Mouse (Mus musculus) embryonic facial prominence, embryonic 10.5 days (tissue): ENCODE measurements around the gene Ppp1cc. TPM values are rescaled to one million over a fixed set of nuclear protein-coding genes. Genes with fewer than 3 reads are reported as not detected.
"Not testable (repeated sequence)": the region's sequence is repeated elsewhere in the genome, so short reads cannot be mapped to it uniquely, and the experiment has no call there.

ENCODE experiments used
- DNase-seq: peaks from one replicate; pipeline ENCODE4 v3.0.0-alpha.2; 2017; ENCODE audit warnings: low spot score
- H3K27ac ChIP-seq: fragments of 300-500 bp; sonication (generic); replicated peaks from 2 replicates; pipeline ENCODE4 v1.5.1; 2016; ENCODE audit warnings: mild to moderate bottlenecking
- H3K27me3 ChIP-seq: fragments of 300-500 bp; sonication (generic); replicated peaks from 2 replicates; pipeline ENCODE4 v1.6.1; 2016; ENCODE audit warnings: low read depth, mild to moderate bottlenecking; ENCODE audit not compliant: poor library complexity, severe bottlenecking
- H3K36me3 ChIP-seq: fragments of 300-500 bp; sonication (generic); replicated peaks from 2 replicates; pipeline ENCODE4 v1.6.1; 2016; ENCODE audit warnings: mild to moderate bottlenecking, moderate library complexity
- H3K4me1 ChIP-seq: fragments of 300-500 bp; sonication (generic); 2 replicates; pipeline ENCODE4 v1.6.1; 2016
- H3K4me3 ChIP-seq: fragments of 300-500 bp; sonication (generic); 2 replicates; pipeline ENCODE4 v1.5.1; 2016; ENCODE audit warnings: mild to moderate bottlenecking, moderate library complexity
- H3K9me3 ChIP-seq: fragments of 300-500 bp; sonication (generic); 2 replicates; pipeline ENCODE4 v1.6.1; 2016; ENCODE audit warnings: mild to moderate bottlenecking
- WGBS: fragments of 180-500 bp; shearing (Covaris S2); methylation state at CpG from one replicate; pipeline ENCODE4 v1.1.7; 2016; 5-methylcytosine and 5-hydroxymethylcytosine counted together
- polyA plus RNA-seq: library from polyadenylated mRNA; unstranded; fragments of >200 nt; fragmentation: Nextera tagmentation; extraction: Ambion mirVana; gene quantifications from 2 replicates; pipeline ENCODE4 v1.2.1, GENCODE M21; 2016

Ppp1cc gene
- polyA plus RNA-seq, 1 experiment from 2014 or later = 296 TPM

- peaks cover 16% of the 10 kb centered on the region for H3K36me3 ChIP-seq
- no peak overlapping the region for H3K27ac ChIP-seq
- no peak for DNase-seq
- H3K4me1 ChIP-seq = no peaks in the 10 kb centered on the region
- peaks cover 8% of the 10 kb centered on the region; the same call in 1 of the 2 replicates for H3K9me3 ChIP-seq
- WGBS = 85% methylated on average over 7 of the region's 7 CpGs
- no peaks in the 10 kb centered on the region for H3K27me3 ChIP-seq
- H3K4me3 ChIP-seq = no peak overlapping the region
Observed at GRCm38 (mm10) chr5:122184283-122184806, 26.3 kb downstream of the Ppp1cc start.

DNA sequence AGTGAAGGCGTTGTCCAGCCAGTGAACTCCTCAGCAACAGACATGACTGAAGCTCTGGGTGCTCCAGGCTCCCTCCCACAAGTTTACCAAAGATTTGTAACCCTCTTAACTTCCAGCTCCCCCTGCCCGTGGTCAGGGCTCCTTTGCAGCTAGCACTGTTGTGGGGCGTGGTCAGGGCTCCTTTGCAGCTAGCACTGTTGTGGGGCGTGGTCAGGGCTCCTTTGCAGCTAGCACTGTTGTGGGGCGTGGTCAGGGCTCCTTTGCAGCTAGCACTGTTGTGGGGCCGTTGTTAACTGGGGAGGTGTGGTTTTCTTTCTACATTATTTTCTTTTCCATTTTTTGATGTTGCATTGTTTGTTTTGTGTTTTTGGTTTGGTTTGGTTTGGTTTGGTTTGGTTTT, 26.8 kb downstream of the Ppp1cc start:
- peaks cover 15% of the 10 kb centered on the region for H3K36me3 ChIP-seq
- H3K27ac ChIP-seq, H3K4me3 ChIP-seq, H3K27me3 ChIP-seq, H3K4me1 ChIP-seq, DNase-seq, H3K9me3 ChIP-seq: not testable (repeated sequence)
- 93% methylated on average over 6 of the region's 6 CpGs for WGBS

GRCm38 (mm10) chr5:122189115-122189514, 31.0 kb downstream of the Ppp1cc start:
- no peak overlapping the region for H3K4me3 ChIP-seq
- H3K27ac ChIP-seq = no peak overlapping the region
- DNase-seq = no peak
- H3K36me3 ChIP-seq = peaks cover 5% of the 10 kb centered on the region
- H3K4me1 ChIP-seq = no peaks in the 10 kb centered on the region
- 65% methylated on average over 3 of the region's 3 CpGs for WGBS
- H3K27me3 ChIP-seq = no peaks in the 10 kb centered on the region
- H3K9me3 ChIP-seq = peaks cover 8% of the 10 kb centered on the region; the same call in 1 of the 2 replicates

DNA sequence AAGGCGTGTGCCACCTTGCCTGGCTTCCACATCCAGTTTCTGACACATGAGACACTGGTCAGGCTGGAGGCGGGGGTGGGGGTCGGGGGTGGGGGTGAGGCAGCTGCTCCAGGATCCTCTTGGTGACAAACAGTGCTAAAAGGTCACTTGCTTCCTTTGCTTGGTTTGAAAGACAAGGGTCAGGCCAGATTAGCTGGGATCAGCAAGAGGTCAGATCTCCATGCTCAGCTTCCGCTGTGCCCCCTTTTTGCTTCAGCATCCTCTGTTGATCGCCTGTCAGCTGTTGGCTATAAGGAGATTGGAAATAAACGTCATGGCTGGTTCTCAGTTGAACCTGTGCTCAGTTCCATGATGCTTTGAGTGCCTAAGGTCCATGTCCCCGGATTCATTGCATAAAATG, 32.4 kb downstream of the Ppp1cc start:
- H3K9me3 ChIP-seq = no peaks in the 10 kb centered on the region
- H3K4me3 ChIP-seq = no peak overlapping the region
- no peaks in the 10 kb centered on the region for H3K36me3 ChIP-seq
- H3K27me3 ChIP-seq = no peaks in the 10 kb centered on the region
- no peak overlapping the region for H3K27ac ChIP-seq
- DNase-seq = no peak
- H3K4me1 ChIP-seq = no peaks in the 10 kb centered on the region
- 51% methylated on average over 7 of the region's 7 CpGs for WGBS

GRCm38 (mm10) chr5:122191269-122192063, 33.4 kb downstream of the Ppp1cc start:
- Histone ChIP-seq H3K27ac (no peak overlapping the region), H3K4me1 (no peaks in the 10 kb centered on the region), H3K4me3 (no peak overlapping the region), H3K27me3 (no peaks in the 10 kb centered on the region), H3K9me3 (no peaks in the 10 kb centered on the region), H3K36me3 (no peaks in the 10 kb centered on the region)
- 81% methylated on average over 12 of the region's 12 CpGs for WGBS
- no peak for DNase-seq

- H3K27me3 ChIP-seq = no peaks in the 10 kb centered on the region
- H3K9me3 ChIP-seq = no peaks in the 10 kb centered on the region
- 52% methylated on average over 4 of the region's 4 CpGs for WGBS
- H3K27ac ChIP-seq = no peak overlapping the region
- no peaks in the 10 kb centered on the region for H3K4me1 ChIP-seq
- no peaks in the 10 kb centered on the region for H3K36me3 ChIP-seq
- DNase-seq = no peak
- no peak overlapping the region for H3K4me3 ChIP-seq
Observed at GRCm38 (mm10) chr5:122192347-122192746, 34.3 kb downstream of the Ppp1cc start.

GRCm38 (mm10) chr5:122200872-122201271, 42.8 kb downstream of the Ppp1cc start:
- Histone ChIP-seq H3K9me3 (0 out of 2 replicates have a peak, but pooled peaks cover 6% of the 10 kb centered on the region), H3K4me1 (no peaks in the 10 kb centered on the region), H3K4me3 (no peak overlapping the region), H3K27me3 (no peaks in the 10 kb centered on the region), H3K27ac (no peak overlapping the region), H3K36me3 (no peaks in the 10 kb centered on the region)
- DNase-seq = no peak
- WGBS = 90% methylated on average over 4 of the region's 4 CpGs

DNA sequence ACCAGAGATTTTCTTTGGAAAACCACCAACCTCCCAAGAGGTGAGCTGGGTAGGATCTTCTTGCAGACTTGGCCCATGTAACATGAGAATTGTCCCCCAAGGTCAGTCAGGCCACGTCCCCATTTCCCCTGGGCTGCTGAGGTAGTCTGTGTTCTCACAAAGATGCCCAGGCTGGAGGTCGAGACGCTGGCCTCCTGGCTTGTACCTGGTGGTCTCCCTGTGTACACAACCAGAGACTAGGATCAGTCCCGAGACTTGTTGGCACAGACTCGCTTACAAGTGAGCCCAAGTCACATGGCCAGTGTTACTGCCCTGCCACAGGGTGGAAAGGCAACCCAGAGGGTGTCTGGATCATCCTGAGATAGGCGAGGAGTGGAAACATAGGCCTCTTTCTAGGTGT, 43.8 kb downstream of the Ppp1cc start:
- H3K36me3 ChIP-seq = no peaks in the 10 kb centered on the region
- H3K4me1 ChIP-seq = no peaks in the 10 kb centered on the region
- no peak overlapping the region for H3K4me3 ChIP-seq
- WGBS = 86% methylated on average over 6 of the region's 6 CpGs
- 0 out of 2 replicates have a peak, but pooled peaks cover 6% of the 10 kb centered on the region for H3K9me3 ChIP-seq
- H3K27ac ChIP-seq = no peak overlapping the region
- DNase-seq = no peak
- H3K27me3 ChIP-seq = no peaks in the 10 kb centered on the region

DNA sequence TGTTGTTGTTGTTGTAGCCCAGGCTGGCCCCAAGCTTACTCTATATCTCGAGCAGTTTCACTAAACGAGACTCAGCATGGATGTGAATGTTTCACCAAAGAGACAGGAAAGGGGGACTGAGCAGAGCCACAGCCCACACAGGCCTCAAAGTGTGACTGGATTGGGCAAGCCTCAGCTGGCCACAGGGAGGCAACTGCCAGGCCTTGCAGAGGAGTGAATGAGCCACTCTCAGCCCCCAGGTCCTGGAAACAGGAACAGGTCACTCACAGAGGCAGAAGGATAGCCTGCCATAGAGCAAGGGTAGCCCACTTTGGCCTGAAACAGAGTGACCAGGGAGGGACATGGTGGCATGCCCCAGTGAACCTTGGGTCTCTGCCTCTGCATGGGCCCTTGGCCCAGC, 46.1 kb downstream of the Ppp1cc start:
- no peak overlapping the region for H3K4me3 ChIP-seq
- H3K27ac ChIP-seq = no peak overlapping the region

DNA sequence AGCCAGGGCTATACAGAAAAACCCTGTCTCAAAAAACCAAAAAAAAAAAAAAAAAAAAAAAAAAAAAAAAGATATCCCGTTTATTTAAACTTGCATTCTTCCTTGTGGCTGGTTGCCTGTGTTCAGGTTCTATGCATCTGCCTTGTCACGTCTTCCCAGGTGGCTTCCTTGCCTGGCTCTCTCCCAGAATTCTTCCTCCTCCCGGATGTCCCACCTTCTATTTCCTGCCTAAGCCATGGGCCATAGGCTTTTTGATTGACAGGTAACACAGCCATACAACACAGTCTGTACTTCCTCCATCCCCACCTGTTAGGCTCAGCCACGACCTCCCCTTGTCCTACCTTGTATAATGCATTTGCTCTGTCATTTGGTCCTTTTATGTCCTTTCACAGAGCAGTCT, 48.4 kb downstream of the Ppp1cc start, which contains the start of gene Hvcn1:
Gene Hvcn1, plus strand, starts transcription at position 330 of the 400 bp plus-strand sequence.
- 80% methylated on average over 4 of the region's 4 CpGs for WGBS
- Histone ChIP-seq H3K4me3 (no peak within 1 kb of the TSS), H3K27me3 (no peaks in the 10 kb centered on the region), H3K9me3 (0 out of 2 replicates have a peak, but pooled peaks cover 3% of the 10 kb centered on the region), H3K27ac (no peak within 1 kb of the TSS), H3K36me3 (0 out of 2 replicates have a peak, but pooled peaks cover 3% of the 10 kb centered on the region), H3K4me1 (peaks cover 27% of the 10 kb centered on the region)
- no peak for DNase-seq

More for the DNA sequence above, 46.1 kb downstream of the Ppp1cc start:
- WGBS = 76% methylated on average over 2 of the region's 2 CpGs
- no peaks in the 10 kb centered on the region for H3K27me3 ChIP-seq
- no peak for DNase-seq
- H3K9me3 ChIP-seq = 0 out of 2 replicates have a peak, but pooled peaks cover 6% of the 10 kb centered on the region
- peaks cover 8% of the 10 kb centered on the region for H3K4me1 ChIP-seq
- H3K36me3 ChIP-seq = 0 out of 2 replicates have a peak, but pooled peaks cover 3% of the 10 kb centered on the region

- no peak for DNase-seq
- no peaks in the 10 kb centered on the region for H3K9me3 ChIP-seq
- H3K27ac ChIP-seq = peak overlapping the region; percentile 89
- WGBS = 43% methylated on average over 6 of the region's 6 CpGs
- H3K27me3 ChIP-seq = no peaks in the 10 kb centered on the region
- H3K36me3 ChIP-seq = peaks cover 7% of the 10 kb centered on the region; the same call in 1 of the 2 replicates
- peaks cover 27% of the 10 kb centered on the region for H3K4me1 ChIP-seq
- H3K4me3 ChIP-seq = peak overlapping the region; percentile 60
Observed at GRCm38 (mm10) chr5:122208909-122209308, 50.8 kb downstream of the Ppp1cc start.

DNA sequence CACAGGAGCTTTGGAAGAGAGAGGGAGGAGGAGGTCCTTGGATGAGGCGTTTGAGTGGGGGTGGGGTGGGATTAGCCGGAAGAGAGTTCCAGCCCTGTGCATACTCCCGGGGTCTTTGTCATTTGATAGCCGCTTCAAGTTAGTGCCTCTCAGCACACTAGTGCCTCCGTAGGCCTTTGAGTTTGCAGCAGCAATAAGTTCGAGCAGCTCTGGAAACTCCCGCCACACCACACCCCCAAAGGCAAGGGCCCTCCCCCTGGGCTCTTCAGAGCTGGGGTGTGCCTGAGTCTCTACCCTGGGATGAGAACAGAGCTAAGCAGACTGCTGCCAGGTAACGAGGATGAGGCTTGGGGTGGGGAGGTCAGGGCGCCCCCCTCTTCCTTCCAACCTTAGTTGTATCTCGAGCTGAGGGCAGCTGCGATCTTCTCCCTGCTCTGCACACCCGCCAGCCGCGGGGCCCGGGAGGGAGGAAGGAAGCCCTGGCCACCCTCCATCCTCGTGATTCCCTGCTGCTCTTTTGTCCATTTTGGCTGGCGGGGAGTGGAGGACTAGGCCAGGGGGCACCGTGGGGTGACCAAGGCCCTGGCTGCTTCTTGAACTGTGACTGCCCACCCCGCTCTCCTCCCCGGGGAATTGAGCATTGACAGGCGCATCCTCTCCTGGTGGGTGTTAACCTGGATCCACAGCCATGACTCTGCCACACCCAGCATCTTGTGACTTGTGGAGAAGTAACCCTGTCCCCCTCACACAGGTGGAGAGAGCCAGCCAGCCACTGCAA, 51.7 kb downstream of the Ppp1cc start:
- Histone ChIP-seq H3K4me3 (peak overlapping the region; percentile 60), H3K4me1 (peaks cover 27% of the 10 kb centered on the region), H3K36me3 (peaks cover 7% of the 10 kb centered on the region; the same call in 1 of the 2 replicates), H3K9me3 (no peaks in the 10 kb centered on the region), H3K27ac (peak overlapping the region; percentile 89), H3K27me3 (no peaks in the 10 kb centered on the region)
- peak; percentile 87 for DNase-seq
- 2% methylated on average over 21 of the region's 21 CpGs for WGBS
